Mouse (Mus musculus) lung, adult 2 months (tissue): ENCODE data around the gene Spata2. TPM values are rescaled to one million over a fixed set of nuclear protein-coding genes. Genes with fewer than 3 reads are reported as not detected.

ENCODE experiments used
- DNase-seq: peaks from one replicate; pipeline ENCODE4 v3.0.0; 2022
- H3K4me1 ChIP-seq: fragments of 200-500 bp; 2 replicates; pipeline ENCODE4 v1.6.1; 2011; ENCODE audit warnings: low read length; ENCODE audit not compliant: control insufficient read depth, insufficient read depth
- H3K4me3 ChIP-seq: fragments of 200-500 bp; replicated peaks from 2 replicates; pipeline ENCODE3; 2011; ENCODE audit warnings: low read depth, mild to moderate bottlenecking, control low read depth, low read length; ENCODE audit errors: extremely low read depth
- CTCF ChIP-seq: fragments of 200-500 bp; IDR thresholded peaks from 2 replicates; pipeline ENCODE4 v1.5.1; 2011; ENCODE audit warnings: mild to moderate bottlenecking, low read length, control low read depth; ENCODE audit not compliant: insufficient read depth
- POLR2A ChIP-seq: fragments of 200-500 bp; IDR thresholded peaks from 2 replicates; pipeline ENCODE4 v1.6.1; 2011; ENCODE audit warnings: low read depth, mild to moderate bottlenecking, control low read depth, low read length, borderline replicate concordance; ENCODE audit errors: extremely low read depth
- WGBS: fragments of 180-500 bp; shearing (Covaris S2); methylation state at CpG from one replicate; pipeline ENCODE4 v1.1.7; 2018; 5-methylcytosine and 5-hydroxymethylcytosine counted together
- polyA plus RNA-seq: library from polyadenylated mRNA; depleted of rRNA; stranded (reverse); fragments of >200 nt; gene quantifications from 2 replicates; pipeline ENCODE4 v1.2.3, GENCODE M21; 2012

Gene Spata2
- polyA plus RNA-seq, 1 experiment, result 23.3 TPM

GRCm38 (mm10) chr2:167512365-167512764 lies 19.7 kb upstream of the Spata2 start:
- no peak for DNase-seq
- H3K4me1 ChIP-seq, result peaks cover 5% of the 10 kb centered on the region
- no peak for TF ChIP-seq POLR2A
- no peak for TF ChIP-seq CTCF
- no peak overlapping the region for H3K4me3 ChIP-seq
- 90% methylated on average over 9 of the region's 9 CpGs for WGBS

GRCm38 (mm10) chr2:167510485-167510884 lies 17.8 kb upstream of the Spata2 start:
- TF ChIP-seq POLR2A (no peak), CTCF (no peak)
- 29% methylated on average over 3 of the region's 3 CpGs for WGBS
- DNase-seq, result no peak
- Histone ChIP-seq H3K4me1 (peaks cover 11% of the 10 kb centered on the region), H3K4me3 (no peak overlapping the region)

- no peak overlapping the region for H3K4me3 ChIP-seq
- WGBS, result 91% methylated on average over 4 of the region's 4 CpGs
- DNase-seq, result no peak
- H3K4me1 ChIP-seq, result peaks cover 25% of the 10 kb centered on the region
- TF ChIP-seq POLR2A (no peak), CTCF (no peak)
Observed at GRCm38 (mm10) chr2:167508569-167508968, 15.9 kb upstream of the Spata2 start.

GRCm38 (mm10) chr2:167507719-167508385 lies 15.2 kb upstream of the Spata2 start:
- Histone ChIP-seq H3K4me3 (no peak overlapping the region), H3K4me1 (peaks cover 25% of the 10 kb centered on the region)
- whole genome bisulfite sequencing, result 70% methylated on average over 3 of the region's 3 CpGs
- TF ChIP-seq POLR2A, result no peak
- no peak for TF ChIP-seq CTCF
- no peak for DNase-seq

- no peak for TF ChIP-seq CTCF
- TF ChIP-seq POLR2A, result no peak
- 78% methylated on average over 10 of the region's 10 CpGs for WGBS
- H3K4me3 ChIP-seq, result no peak overlapping the region
- peaks cover 25% of the 10 kb centered on the region for H3K4me1 ChIP-seq
- no peak for DNase-seq
Observed at GRCm38 (mm10) chr2:167506546-167507260, 14.0 kb upstream of the Spata2 start.

- Histone ChIP-seq H3K4me1 (peaks cover 21% of the 10 kb centered on the region), H3K4me3 (peak overlapping the region; percentile 14)
- peak; percentile 60 for DNase-seq
- 10% methylated on average over 3 of the region's 3 CpGs for WGBS
- TF ChIP-seq POLR2A (no peak), CTCF (no peak)
Observed at GRCm38 (mm10) chr2:167505127-167505526, 12.4 kb upstream of the Spata2 start.

GRCm38 (mm10) chr2:167503896-167504349 lies 11.2 kb upstream of the Spata2 start:
- DNase-seq, result peak; percentile 75
- no peak for TF ChIP-seq CTCF
- peak; percentile 36; the same call in 1 of the 2 replicates for TF ChIP-seq POLR2A
- H3K4me3 ChIP-seq, result peak overlapping the region; percentile 85
- peaks cover 20% of the 10 kb centered on the region for H3K4me1 ChIP-seq
- 1% methylated on average over 32 of the region's 32 CpGs for WGBS

- peaks cover 20% of the 10 kb centered on the region for H3K4me1 ChIP-seq
- WGBS, result under 1% methylated on average over 80 of the region's 85 CpGs
- H3K4me3 ChIP-seq, result peak overlapping the region; percentile 85
- TF ChIP-seq CTCF (no peak), POLR2A (0 out of 2 replicates have a peak, but pooled peaks have one; percentile 53)
- peak; percentile 88 for DNase-seq
Observed at GRCm38 (mm10) chr2:167503253-167503895, 10.7 kb upstream of the Spata2 start.

GRCm38 (mm10) chr2:167502554-167503252 lies 10.0 kb upstream of the Spata2 start:
- Histone ChIP-seq H3K4me1 (peaks cover 20% of the 10 kb centered on the region), H3K4me3 (peak overlapping the region; percentile 60)
- 31% methylated on average over 13 of the region's 13 CpGs for WGBS
- TF ChIP-seq POLR2A (no peak), CTCF (no peak)
- no peak for DNase-seq

GRCm38 (mm10) chr2:167497272-167497671 lies 4.6 kb upstream of the Spata2 start:
- DNase-seq, result peak; percentile 57
- 64% methylated on average over 5 of the region's 5 CpGs for WGBS
- Histone ChIP-seq H3K4me1 (0 out of 2 replicates have a peak, but pooled peaks cover 2% of the 10 kb centered on the region), H3K4me3 (no peak overlapping the region)
- peak; percentile 77 for TF ChIP-seq CTCF
- no peak for TF ChIP-seq POLR2A
